Mouse (Mus musculus) CH12.LX (cell line): ENCODE results near the gene 4930556J24Rik. TPM values are rescaled to one million over a fixed set of nuclear protein-coding genes. Genes with fewer than 3 reads are reported as not detected.

Experiments used
- DNase-seq: peaks from one replicate; pipeline ENCODE4 v3.0.0-alpha.2; 2013; ENCODE audit errors: extremely low read depth
- H3K27ac ChIP-seq: 2 replicates; pipeline ENCODE4 v1.5.1; 2012; ENCODE audit warnings: low read depth, mild to moderate bottlenecking, control low read depth, moderate library complexity; ENCODE audit not compliant: insufficient read depth
- H3K27me3 ChIP-seq: replicated peaks from 2 replicates; pipeline ENCODE3; 2012; ENCODE audit warnings: inconsistent platforms
- H3K36me3 ChIP-seq, 2 experiments: replicated peaks in 1 of 2; 2 replicates each; pipeline versions ENCODE3 to v1.6.1; 2012; ENCODE audit warnings: inconsistent platforms in 1 of 2, low read length in 1 of 2, mild to moderate bottlenecking in 1 of 2, mixed read lengths in 1 of 2, moderate library complexity in 1 of 2; ENCODE audit not compliant: control insufficient read depth in 1 of 2, insufficient read depth in 1 of 2
- H3K4me1 ChIP-seq, 2 experiments: 2 replicates each; pipeline ENCODE4 v1.6.1; 2012; ENCODE audit warnings: inconsistent platforms in 1 of 2, moderate library complexity in 1 of 2; ENCODE audit not compliant: insufficient read depth in 2 of 2, control insufficient read depth in 1 of 2
- H3K4me2 ChIP-seq: 2 replicates; pipeline ENCODE4 v1.6.1; 2012; ENCODE audit warnings: low read depth, mild to moderate bottlenecking, control low read depth; ENCODE audit not compliant: poor library complexity, insufficient read depth, severe bottlenecking
- H3K4me3 ChIP-seq, 3 experiments: fragments of 150-350 bp in 1 of 3; sonication (generic) in 1 of 3; replicated peaks in 1 of 3; 2 replicates each; pipeline versions ENCODE3 to v1.5.1; 2011 to 2012; ENCODE audit warnings: low read depth in 2 of 3, low read length in 2 of 3, mild to moderate bottlenecking in 2 of 3, moderate library complexity in 2 of 3, control low read depth in 1 of 3, improper control_type of control experiment in 1 of 3, inconsistent platforms in 1 of 3, mixed read lengths in 1 of 3; ENCODE audit not compliant: poor library complexity in 1 of 3
- H3K79me2 ChIP-seq: replicated peaks from 2 replicates; pipeline ENCODE4 v1.6.1; 2012; ENCODE audit warnings: mild to moderate bottlenecking, moderate library complexity; ENCODE audit not compliant: control insufficient read depth, poor library complexity, insufficient read depth, severe bottlenecking; ENCODE audit errors: extremely low read depth
- H3K9ac ChIP-seq: 2 replicates; pipeline ENCODE4 v1.6.1; 2012; ENCODE audit warnings: low read depth, mild to moderate bottlenecking, control low read depth, moderate library complexity; ENCODE audit not compliant: insufficient read depth
- H3K9me3 ChIP-seq: replicated peaks from 2 replicates; pipeline ENCODE3; 2012; ENCODE audit warnings: low read length, inconsistent platforms, mixed read lengths
- CTCF ChIP-seq, 2 experiments: IDR thresholded peaks in 1 of 2; conservative IDR thresholded peaks in 1 of 2; 2 replicates each; pipeline ENCODE4 v1.5.1; 2011 to 2012; ENCODE audit warnings: low read depth in 2 of 2, low read length in 2 of 2, improper control_type of control experiment in 1 of 2, inconsistent platforms in 1 of 2, mild to moderate bottlenecking in 1 of 2, moderate library complexity in 1 of 2
- E2F4 ChIP-seq: IDR thresholded peaks from 2 replicates; pipeline ENCODE4 v1.6.1; 2011; ENCODE audit warnings: low read depth, low read length, improper control_type of control experiment; ENCODE audit not compliant: insufficient replicate concordance
- GABPA ChIP-seq: IDR thresholded peaks from 2 replicates; pipeline ENCODE4 v1.6.1; 2012; ENCODE audit warnings: low read depth, low read length, improper control_type of control experiment, inconsistent platforms; ENCODE audit not compliant: insufficient replicate concordance
- HCFC1 ChIP-seq: IDR thresholded peaks from 2 replicates; pipeline ENCODE4 v1.6.1; 2012; ENCODE audit warnings: low read depth, mild to moderate bottlenecking, inconsistent platforms, low read length, improper control_type of control experiment
- JUN ChIP-seq: IDR thresholded peaks from 2 replicates; pipeline ENCODE4 v1.6.1; 2011; ENCODE audit warnings: low read depth, mild to moderate bottlenecking, low read length, improper control_type of control experiment, moderate library complexity; ENCODE audit not compliant: insufficient read depth
- JUND ChIP-seq: conservative IDR thresholded peaks from 2 replicates; pipeline ENCODE4 v1.6.1; 2011; ENCODE audit warnings: low read depth, low read length, improper control_type of control experiment
- KAT2A ChIP-seq: IDR thresholded peaks from 2 replicates; pipeline ENCODE4 v1.6.1; 2012; ENCODE audit warnings: low read length, improper control_type of control experiment, inconsistent platforms; ENCODE audit not compliant: insufficient replicate concordance
- NELFE ChIP-seq: IDR thresholded peaks from 2 replicates; pipeline ENCODE4 v1.6.1; 2011; ENCODE audit warnings: low read depth, low read length, improper control_type of control experiment
- POLR2A ChIP-seq: IDR thresholded peaks from 2 replicates; pipeline ENCODE4 v1.6.1; 2011; ENCODE audit warnings: low read depth, mild to moderate bottlenecking, improper control_type of control experiment, low read length
- RAD21 ChIP-seq: IDR thresholded peaks from 2 replicates; pipeline ENCODE4 v1.6.1; 2011; ENCODE audit warnings: low read depth, mild to moderate bottlenecking, low read length, improper control_type of control experiment, moderate library complexity
- SMC3 ChIP-seq: IDR thresholded peaks from 2 replicates; pipeline ENCODE4 v1.6.1; 2011; ENCODE audit warnings: low read depth, low read length, improper control_type of control experiment
- UBTF ChIP-seq: IDR thresholded peaks from 2 replicates; pipeline ENCODE4 v1.6.1; 2012; ENCODE audit warnings: low read depth, mild to moderate bottlenecking, inconsistent platforms, low read length, improper control_type of control experiment, moderate library complexity
- ZNF384 ChIP-seq: IDR thresholded peaks from 2 replicates; pipeline ENCODE4 v1.6.1; 2012; ENCODE audit warnings: low read depth, low read length, improper control_type of control experiment, inconsistent platforms
- dilution Hi-C: fragments of 300-500 bp; cut with MboI; formaldehyde crosslinking; loops from 2 replicates; pipeline ENCODE4 v1.14.3; 2020; ENCODE audit warnings: low sequenced_read_pairs; ENCODE audit not compliant: extremely low pct_unique_long_range_greater_than_20kb, extremely low pct_ligation_motif_present
- in situ Hi-C: fragments of 300-500 bp; cut with MboI; formaldehyde crosslinking; loops from 3 replicates; pipeline ENCODE4 v1.14.3; 2019; ENCODE audit warnings: low sequenced_read_pairs, low pct_ligation_motif_present, low pct_unique_long_range_greater_than_20kb, mixed read lengths
- polyA plus RNA-seq: library from polyadenylated mRNA; unstranded; fragments of >175 nt; gene quantifications from 2 replicates; pipeline ENCODE4 v1.2.1, GENCODE M21; 2012; ENCODE audit warnings: low read depth; ENCODE audit not compliant: insufficient read length
- total RNA-seq, 2 experiments: library from RNA; depleted of rRNA; stranded (reverse); fragments of 300-350 nt in 1 of 2; fragments of >200 nt in 1 of 2; gene quantifications; 2 replicates each; pipeline ENCODE4 v1.2.3; 2012 to 2014

The 4930556J24Rik gene
- total and polyA plus RNA-seq, 3 experiments, result 0.21 to 0.70 TPM; not detected in 1

GRCm38 (mm10) chr11:3969837-3970236, 6.7 kb downstream of the 4930556J24Rik start:
- in situ Hi-C loops, result no loop called here
- H3K4me2 ChIP-seq, result no peak overlapping the region
- TF ChIP-seq JUND (no peak), E2F4 (no peak), RAD21 (peak; percentile 1), JUN (no peak), SMC3 (peak; percentile 13; the same call in 1 of the 2 replicates), HCFC1 (no peak), ZNF384 (no peak), POLR2A (no peak), CTCF (conservative IDR thresholded peaks at IDR 0.05 in 1 of 2, IDR thresholded peaks at IDR 0.05 in 1 of 2; ENCODE audit: low read depth in 2 of 2, low read length in 2 of 2) (peak in 1 of 2 experiments; percentile 55; a peak in 2 of 4 replicates), GABPA (no peak), KAT2A (no peak), UBTF (no peak)
- H3K9me3 ChIP-seq, result no peaks in the 10 kb centered on the region
- no peak overlapping the region for H3K4me3 ChIP-seq
- dilution Hi-C loops, result no loop called here
- peaks cover 73 to 89% of the 10 kb centered on the region in 2 experiments for H3K36me3 ChIP-seq
- H3K27ac ChIP-seq, result no peak overlapping the region
- no peak for DNase-seq
- peaks cover 37% of the 10 kb centered on the region for H3K79me2 ChIP-seq
- H3K9ac ChIP-seq, result no peak overlapping the region
- H3K27me3 ChIP-seq, result no peaks in the 10 kb centered on the region
- H3K4me1 ChIP-seq, result peaks cover 7 to 17% of the 10 kb centered on the region in 2 experiments

DNA sequence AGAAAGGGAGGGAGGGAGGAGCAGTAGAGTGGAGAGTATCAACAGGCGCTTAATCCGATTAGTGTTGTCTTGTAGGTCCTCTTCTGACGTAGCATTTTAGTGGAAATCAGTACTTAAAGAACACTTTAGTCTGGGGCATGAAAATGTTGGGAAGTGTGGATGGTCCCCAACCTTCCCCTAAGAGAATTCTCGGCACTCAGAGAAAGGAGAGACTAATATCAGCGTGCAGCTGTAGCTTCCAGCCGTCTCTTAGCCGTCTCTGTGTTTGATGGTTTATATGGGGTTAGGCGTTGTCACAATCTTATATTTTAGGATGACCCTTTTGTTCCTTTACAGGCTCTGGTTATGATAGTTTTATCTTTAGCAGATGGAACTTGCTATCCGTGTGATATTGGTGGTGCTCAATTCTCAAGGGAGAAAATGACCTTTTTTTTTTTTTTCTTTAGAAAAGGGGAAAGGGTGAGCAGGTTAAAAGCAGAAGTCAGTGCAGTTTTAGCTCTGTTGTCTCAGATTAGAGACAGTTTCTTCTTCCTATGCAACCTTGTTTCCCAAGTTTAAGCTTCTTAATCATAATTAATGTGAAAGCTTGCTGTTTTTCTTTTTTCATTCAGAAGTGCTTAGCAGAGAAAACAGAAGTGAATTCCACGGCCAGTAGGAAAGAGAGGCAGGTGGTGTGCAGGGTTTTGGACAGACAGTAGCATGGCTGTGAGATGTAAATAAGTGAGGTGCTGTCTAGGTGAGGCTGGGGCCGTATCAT, 12.0 kb downstream of the 4930556J24Rik start:
- Histone ChIP-seq H3K4me1 (peaks cover 11 to 23% of the 10 kb centered on the region in 2 experiments), H3K4me2 (peak overlapping the region; percentile 99), H3K36me3 (peaks cover 24 to 38% of the 10 kb centered on the region in 2 experiments), H3K27me3 (peaks cover 8% of the 10 kb centered on the region), H3K9ac (peak overlapping the region; percentile 81), H3K4me3 (peak overlapping the region; percentile 62 to 93 (median 86))
- dilution Hi-C loops, result no loop called here
- in situ Hi-C loops, result no loop called here
- no peak for DNase-seq
- peak; percentile 69 for TF ChIP-seq ZNF384
- TF ChIP-seq NELFE, result no peak
- TF ChIP-seq, all 38 proteins: peak for 1
- peaks cover 47% of the 10 kb centered on the region for H3K79me2 ChIP-seq
- no peaks in the 10 kb centered on the region for H3K9me3 ChIP-seq
- H3K27ac ChIP-seq, result no peak overlapping the region
